Mouse (Mus musculus) MEL (cell line): ENCODE data around the gene Efcab5. TPM values are rescaled to one million over a fixed set of nuclear protein-coding genes. Genes with fewer than 3 reads are reported as not detected.

Experiments used
- DNase-seq: peaks from one replicate; pipeline ENCODE4 v3.0.0; 2011; ENCODE audit warnings: low read depth, low spot score
- H3K27ac ChIP-seq: 2 replicates; pipeline ENCODE4 v1.5.1; 2012; ENCODE audit warnings: low read depth, mild to moderate bottlenecking, control low read depth, low read length, moderate library complexity; ENCODE audit not compliant: control insufficient read depth
- H3K27me3 ChIP-seq, 2 experiments: fragments of 150-350 bp in 1 of 2; sonication (generic) in 1 of 2; 2 replicates each; pipeline ENCODE4 v1.6.1; 2012; ENCODE audit warnings: low read length in 2 of 2, mild to moderate bottlenecking in 2 of 2, improper control_type of control experiment in 1 of 2, moderate library complexity in 1 of 2; ENCODE audit not compliant: insufficient read depth in 2 of 2, control insufficient read depth in 1 of 2
- H3K36me3 ChIP-seq, 2 experiments: 2 replicates each; pipeline ENCODE4 v1.6.1; 2012 to 2014; ENCODE audit warnings: low read length in 2 of 2, improper control_type of control experiment in 1 of 2, inconsistent platforms in 1 of 2, mild to moderate bottlenecking in 1 of 2; ENCODE audit not compliant: insufficient read depth in 2 of 2, control insufficient read depth in 1 of 2
- H3K4me1 ChIP-seq, 2 experiments: fragments of 150-350 bp in 1 of 2; sonication (generic) in 1 of 2; 2 replicates each; pipeline ENCODE4 v1.6.1; 2012; ENCODE audit warnings: low read length in 2 of 2, improper control_type of control experiment in 1 of 2, mild to moderate bottlenecking in 1 of 2; ENCODE audit not compliant: insufficient read depth in 2 of 2, control insufficient read depth in 1 of 2
- H3K4me3 ChIP-seq, 2 experiments: fragments of 150-350 bp in 1 of 2; sonication (generic) in 1 of 2; 2 replicates each; pipeline ENCODE4 v1.5.1; 2012; ENCODE audit warnings: low read depth in 2 of 2, low read length in 2 of 2, mild to moderate bottlenecking in 2 of 2, moderate library complexity in 2 of 2, control low read depth in 1 of 2, improper control_type of control experiment in 1 of 2; ENCODE audit not compliant: control insufficient read depth in 1 of 2, insufficient read depth in 1 of 2
- H3K79me2 ChIP-seq: 2 replicates; pipeline ENCODE4 v1.6.1; 2012; ENCODE audit warnings: mild to moderate bottlenecking, low read length, moderate library complexity; ENCODE audit not compliant: control insufficient read depth, poor library complexity, insufficient read depth
- H3K9ac ChIP-seq: 2 replicates; pipeline ENCODE4 v1.6.1; 2012; ENCODE audit warnings: low read depth, mild to moderate bottlenecking, control low read depth, low read length, moderate library complexity; ENCODE audit not compliant: control insufficient read depth, poor library complexity, severe bottlenecking
- H3K9me3 ChIP-seq: fragments of 150-350 bp; sonication (generic); replicated peaks from 2 replicates; pipeline ENCODE4 v1.6.1; 2012; ENCODE audit warnings: mild to moderate bottlenecking, low read length, improper control_type of control experiment, moderate library complexity; ENCODE audit not compliant: insufficient read depth
- BHLHE40 ChIP-seq: IDR thresholded peaks from 2 replicates; pipeline ENCODE4 v1.6.1; 2012; ENCODE audit warnings: low read depth, mild to moderate bottlenecking, inconsistent platforms, low read length, improper control_type of control experiment, borderline replicate concordance
- CHD1 ChIP-seq: IDR thresholded peaks from 2 replicates; pipeline ENCODE4 v1.6.1; 2012; ENCODE audit warnings: low read depth, mild to moderate bottlenecking, inconsistent platforms, low read length, improper control_type of control experiment
- CHD2 ChIP-seq: IDR thresholded peaks from 2 replicates; pipeline ENCODE4 v1.6.1; 2011; ENCODE audit warnings: low read length, improper control_type of control experiment
- CTCF ChIP-seq, 3 experiments: IDR thresholded peaks in 2 of 3; conservative IDR thresholded peaks in 1 of 3; 2 replicates each; pipeline ENCODE4 v1.5.1; 2011 to 2012; ENCODE audit warnings: low read length in 3 of 3, low read depth in 2 of 3, mild to moderate bottlenecking in 2 of 3, improper control_type of control experiment in 1 of 3, inconsistent platforms in 1 of 3, mixed read lengths in 1 of 3, moderate library complexity in 1 of 3; ENCODE audit not compliant: control insufficient read depth in 1 of 3, insufficient read depth in 1 of 3, poor library complexity in 1 of 3, severe bottlenecking in 1 of 3
- E2F4 ChIP-seq: IDR thresholded peaks from 2 replicates; pipeline ENCODE4 v1.6.1; 2011; ENCODE audit warnings: low read depth, low read length, improper control_type of control experiment, borderline replicate concordance
- ELF1 ChIP-seq: IDR thresholded peaks from 2 replicates; pipeline ENCODE4 v1.6.1; 2014; ENCODE audit warnings: low read depth, mild to moderate bottlenecking, inconsistent platforms, low read length, improper control_type of control experiment, moderate library complexity
- EP300 ChIP-seq, 2 experiments: IDR thresholded peaks; 2 replicates each; pipeline ENCODE4 v1.6.1; 2011; ENCODE audit warnings: improper control_type of control experiment in 2 of 2, low read length in 2 of 2, low read depth in 1 of 2, mild to moderate bottlenecking in 1 of 2
- ETS1 ChIP-seq: IDR thresholded peaks from 2 replicates; pipeline ENCODE4 v1.6.1; 2012; ENCODE audit warnings: low read depth, mild to moderate bottlenecking, inconsistent platforms, low read length, improper control_type of control experiment, moderate library complexity
- GABPA ChIP-seq: IDR thresholded peaks from 2 replicates; pipeline ENCODE4 v1.6.1; 2012; ENCODE audit warnings: low read depth, mild to moderate bottlenecking, inconsistent platforms, low read length, improper control_type of control experiment, moderate library complexity
- GATA1 ChIP-seq: IDR thresholded peaks from 2 replicates; pipeline ENCODE4 v1.6.1; 2011; ENCODE audit warnings: low read depth, low read length, improper control_type of control experiment
- HCFC1 ChIP-seq: IDR thresholded peaks from 2 replicates; pipeline ENCODE4 v1.6.1; 2012; ENCODE audit warnings: low read depth, mild to moderate bottlenecking, inconsistent platforms, low read length, improper control_type of control experiment, moderate library complexity
- JUND ChIP-seq: IDR thresholded peaks from 2 replicates; pipeline ENCODE4 v1.6.1; 2011; ENCODE audit warnings: low read depth, mild to moderate bottlenecking, improper control_type of control experiment, low read length
- MAFK ChIP-seq: IDR thresholded peaks from 2 replicates; pipeline ENCODE4 v1.6.1; 2011; ENCODE audit warnings: low read depth, mild to moderate bottlenecking, low read length, improper control_type of control experiment, borderline replicate concordance
- MAX ChIP-seq: IDR thresholded peaks from 2 replicates; pipeline ENCODE4 v1.6.1; 2011; ENCODE audit warnings: low read length, improper control_type of control experiment
- MAZ ChIP-seq: IDR thresholded peaks from 2 replicates; pipeline ENCODE4 v1.6.1; 2012; ENCODE audit warnings: low read depth, mild to moderate bottlenecking, inconsistent platforms, low read length, improper control_type of control experiment
- MEF2A ChIP-seq: IDR thresholded peaks from 2 replicates; pipeline ENCODE4 v1.6.1; 2014; ENCODE audit warnings: low read depth, mild to moderate bottlenecking, inconsistent platforms, low read length, improper control_type of control experiment; ENCODE audit not compliant: poor library complexity, insufficient replicate concordance, severe bottlenecking; ENCODE audit errors: extremely low read depth
- MXI1 ChIP-seq: IDR thresholded peaks from 2 replicates; pipeline ENCODE4 v1.6.1; 2011; ENCODE audit warnings: mild to moderate bottlenecking, low read depth, low read length, improper control_type of control experiment
- MYB ChIP-seq: IDR thresholded peaks from 2 replicates; pipeline ENCODE4 v1.6.1; 2011; ENCODE audit warnings: mild to moderate bottlenecking, low read depth, low read length, improper control_type of control experiment
- MYC ChIP-seq: IDR thresholded peaks from 2 replicates; pipeline ENCODE4 v1.6.1; 2011; ENCODE audit warnings: low read depth, mild to moderate bottlenecking, low read length, improper control_type of control experiment, moderate library complexity
- NELFE ChIP-seq: IDR thresholded peaks from 2 replicates; pipeline ENCODE4 v1.6.1; 2011; ENCODE audit warnings: low read depth, low read length, improper control_type of control experiment
- POLR2A ChIP-seq, 2 experiments: IDR thresholded peaks; 2 replicates each; pipeline ENCODE4 v1.6.1; 2011 to 2012; ENCODE audit warnings: low read length in 2 of 2, mild to moderate bottlenecking in 2 of 2, control low read depth in 1 of 2, improper control_type of control experiment in 1 of 2, low read depth in 1 of 2, moderate library complexity in 1 of 2; ENCODE audit not compliant: control insufficient read depth in 1 of 2, insufficient read depth in 1 of 2, poor library complexity in 1 of 2
- POLR2AphosphoS5 ChIP-seq: IDR thresholded peaks from 2 replicates; pipeline ENCODE4 v1.6.1; 2012; ENCODE audit warnings: low read depth, borderline replicate concordance, mild to moderate bottlenecking, inconsistent platforms, low read length, moderate library complexity, mixed read lengths
- RCOR1 ChIP-seq: IDR thresholded peaks from 2 replicates; pipeline ENCODE4 v1.6.1; 2012; ENCODE audit warnings: low read depth, mild to moderate bottlenecking, inconsistent platforms, low read length, improper control_type of control experiment
- SIN3A ChIP-seq: IDR thresholded peaks from 2 replicates; pipeline ENCODE4 v1.6.1; 2012; ENCODE audit warnings: low read length, improper control_type of control experiment, inconsistent platforms
- SMC3 ChIP-seq: IDR thresholded peaks from 2 replicates; pipeline ENCODE4 v1.6.1; 2011; ENCODE audit warnings: low read depth, low read length, improper control_type of control experiment
- TAL1 ChIP-seq: IDR thresholded peaks from 2 replicates; pipeline ENCODE4 v1.6.1; 2012; ENCODE audit warnings: mild to moderate bottlenecking, inconsistent platforms, low read length, moderate library complexity, mixed read lengths
- TBP ChIP-seq: IDR thresholded peaks from 2 replicates; pipeline ENCODE4 v1.8.0; 2011; ENCODE audit warnings: low read depth, low read length, improper control_type of control experiment
- TCF12 ChIP-seq: IDR thresholded peaks from 2 replicates; pipeline ENCODE4 v1.6.1; 2014; ENCODE audit warnings: low read depth, mild to moderate bottlenecking, inconsistent platforms, low read length, improper control_type of control experiment, moderate library complexity
- UBTF ChIP-seq: IDR thresholded peaks from 2 replicates; pipeline ENCODE4 v1.6.1; 2012; ENCODE audit warnings: low read depth, mild to moderate bottlenecking, inconsistent platforms, low read length, improper control_type of control experiment, moderate library complexity, borderline replicate concordance; ENCODE audit not compliant: insufficient read depth
- USF1 ChIP-seq: IDR thresholded peaks from 2 replicates; pipeline ENCODE4 v1.6.1; 2014; ENCODE audit warnings: low read depth, mild to moderate bottlenecking, inconsistent platforms, low read length, improper control_type of control experiment, moderate library complexity
- USF2 ChIP-seq, 2 experiments: IDR thresholded peaks; 2 replicates each; pipeline ENCODE4 v1.6.1; 2011 to 2012; ENCODE audit warnings: improper control_type of control experiment in 2 of 2, low read length in 2 of 2, borderline replicate concordance in 1 of 2, inconsistent platforms in 1 of 2, low read depth in 1 of 2, mild to moderate bottlenecking in 1 of 2; ENCODE audit not compliant: insufficient read depth in 1 of 2
- ZC3H11A ChIP-seq: IDR thresholded peaks from 2 replicates; pipeline ENCODE4 v1.6.1; 2012; ENCODE audit warnings: low read depth, mild to moderate bottlenecking, inconsistent platforms, low read length, improper control_type of control experiment
- ZKSCAN1 ChIP-seq: IDR thresholded peaks from 2 replicates; pipeline ENCODE4 v1.6.1; 2012; ENCODE audit warnings: low read depth, mild to moderate bottlenecking, inconsistent platforms, low read length, improper control_type of control experiment, moderate library complexity
- ZMIZ1 ChIP-seq: IDR thresholded peaks from 2 replicates; pipeline ENCODE4 v1.6.1; 2012; ENCODE audit warnings: low read depth, mild to moderate bottlenecking, inconsistent platforms, low read length, improper control_type of control experiment, moderate library complexity
- ZNF384 ChIP-seq: IDR thresholded peaks from 2 replicates; pipeline ENCODE4 v1.6.1; 2012; ENCODE audit warnings: low read depth, mild to moderate bottlenecking, inconsistent platforms, low read length, improper control_type of control experiment
- polyA plus RNA-seq, 2 experiments: library from polyadenylated mRNA; stranded (reverse) in 1 of 2; unstranded in 1 of 2; fragments of >175 nt in 1 of 2; fragments of >200 nt in 1 of 2; gene quantifications; 2 replicates each; pipeline versions ENCODE4 v1.2.1 to v1.2.4; 2012; ENCODE audit warnings: low replicate concordance in 2 of 2, low read depth in 1 of 2; ENCODE audit not compliant: insufficient read length in 2 of 2, insufficient read depth in 1 of 2, missing spikeins in 1 of 2
- total RNA-seq: library from RNA; depleted of rRNA; stranded (reverse); fragments of 300-350 nt; gene quantifications from 2 replicates; pipeline ENCODE4 v1.2.3, GENCODE M21; 2012

Gene Efcab5
- total and polyA plus RNA-seq, 3 experiments = 0.27 to 0.29 TPM; not detected in 1

- H3K27ac ChIP-seq = no peak overlapping the region
- peaks cover 0 to 4% of the 10 kb centered on the region in 2 experiments; a peak in 1 of 4 replicates for H3K4me1 ChIP-seq
- no peaks in the 10 kb centered on the region for H3K27me3 ChIP-seq
- no peaks in the 10 kb centered on the region for H3K79me2 ChIP-seq
- H3K36me3 ChIP-seq = no peaks in the 10 kb centered on the region; a peak in 1 of 4 replicates
- TF ChIP-seq RCOR1 (no peak), TBP (no peak), USF1 (no peak), NELFE (no peak), MXI1 (peak; percentile 69; the same call in 1 of the 2 replicates), ZNF384 (0 out of 2 replicates have a peak, but pooled peaks have one; percentile 2), MYC (peak; percentile 15; the same call in 1 of the 2 replicates), ZC3H11A (peak; percentile 98), MYB (no peak), CHD1 (no peak), E2F4 (no peak), MAZ (no peak), EP300 (IDR thresholded peaks at IDR 0.05; ENCODE audit: low read depth in 1 of 2, low read length in 2 of 2) (no peak; a peak in 1 of 4 replicates), ZMIZ1 (no peak), CTCF (IDR thresholded peaks at IDR 0.05 in 2 of 3, conservative IDR thresholded peaks at IDR 0.05 in 1 of 3; ENCODE audit: control insufficient read depth in 1 of 3, insufficient read depth in 1 of 3, low read depth in 2 of 3, low read length in 3 of 3, poor library complexity in 1 of 3, severe bottlenecking in 1 of 3) (peak; percentile 88 to 100 (median 91)), ETS1 (peak; percentile 50; the same call in 1 of the 2 replicates), TCF12 (peak; percentile 26; the same call in 1 of the 2 replicates), USF2 (IDR thresholded peaks at IDR 0.05; ENCODE audit: borderline replicate concordance in 1 of 2, insufficient read depth in 1 of 2, low read depth in 1 of 2, low read length in 2 of 2) (no peak), POLR2A (IDR thresholded peaks at IDR 0.05; ENCODE audit: control insufficient read depth in 1 of 2, insufficient read depth in 1 of 2, low read depth in 1 of 2, low read length in 2 of 2, poor library complexity in 1 of 2) (no peak), SMC3 (peak; percentile 99), ELF1 (no peak), POLR2AphosphoS5 (no peak), HCFC1 (no peak), ZKSCAN1 (no peak), BHLHE40 (no peak), GATA1 (peak; percentile 66), TAL1 (no peak), MEF2A (no peak), GABPA (no peak), SIN3A (peak; percentile 88), UBTF (no peak), MAFK (no peak), JUND (no peak), MAX (no peak), CHD2 (no peak)
- TF ChIP-seq, all 39 proteins: peak for 10
- DNase-seq = peak; percentile 87
- H3K9me3 ChIP-seq = no peaks in the 10 kb centered on the region
- H3K4me3 ChIP-seq = peak overlapping the region in 1 of 2 experiments; percentile 2; a peak in 1 of 4 replicates
- no peak overlapping the region for H3K9ac ChIP-seq
Measured at GRCm38 (mm10) chr11:77100137-77100937, 88.4 kb downstream of the Efcab5 start.
